Mouse (Mus musculus): Measurements from ENCODE around the gene Itgb8. TPM values are rescaled to one million over a fixed set of nuclear protein-coding genes. Genes with fewer than 3 reads are reported as not detected.

Gene Itgb8
- polyA plus RNA-seq, 1 experiment from 2014 or later = 17.1 TPM

- Histone ChIP-seq H3K27ac (no peak overlapping the region), H3K4me1 (replicated peaks) (peaks cover 30% of the 10 kb centered on the region), H3K4me2 (replicated peaks) (no peak overlapping the region), H3K36me3 (no peaks in the 10 kb centered on the region), H3K4me3 (replicated peaks) (no peak overlapping the region), H3K27me3 (no peaks in the 10 kb centered on the region), H3K9me3 (no peaks in the 10 kb centered on the region), H3K9ac (replicated peaks) (no peak overlapping the region)
- ATAC-seq = no peak
Observed at GRCm38 (mm10) chr12:119230444-119230843, 8.2 kb downstream of the Itgb8 start.

GRCm38 (mm10) chr12:119229601-119230000, 9.0 kb downstream of the Itgb8 start:
- Histone ChIP-seq H3K9me3 (no peaks in the 10 kb centered on the region), H3K4me2 (replicated peaks) (no peak overlapping the region), H3K27me3 (no peaks in the 10 kb centered on the region), H3K9ac (replicated peaks) (no peak overlapping the region), H3K4me3 (replicated peaks) (no peak overlapping the region), H3K4me1 (replicated peaks) (peaks cover 25% of the 10 kb centered on the region), H3K36me3 (no peaks in the 10 kb centered on the region), H3K27ac (no peak overlapping the region)
- ATAC-seq = no peak
- 66% methylated on average over 2 of the region's 2 CpGs for WGBS

- 0 out of 2 replicates have a peak, but pooled peaks cover 13% of the 10 kb centered on the region for H3K4me1 ChIP-seq (replicated peaks)
- H3K9ac ChIP-seq (replicated peaks) = no peak overlapping the region
- H3K4me2 ChIP-seq (replicated peaks) = no peak overlapping the region
- H3K4me3 ChIP-seq (replicated peaks) = no peak overlapping the region
- 58% methylated on average over 1 of the region's 1 CpGs for WGBS
- H3K36me3 ChIP-seq = no peaks in the 10 kb centered on the region
- H3K9me3 ChIP-seq = no peaks in the 10 kb centered on the region
- H3K27me3 ChIP-seq = no peaks in the 10 kb centered on the region
- no peak for ATAC-seq
- no peak overlapping the region for H3K27ac ChIP-seq
Observed at GRCm38 (mm10) chr12:119227898-119228297, 10.7 kb downstream of the Itgb8 start.

- H3K4me3 ChIP-seq (replicated peaks) = no peak overlapping the region
- no peaks in the 10 kb centered on the region for H3K36me3 ChIP-seq
- H3K27ac ChIP-seq = no peak overlapping the region
- 0 out of 2 replicates have a peak, but pooled peaks cover under 1% of the 10 kb centered on the region for H3K4me1 ChIP-seq (replicated peaks)
- H3K4me2 ChIP-seq (replicated peaks) = no peak overlapping the region
- no peak for ATAC-seq
- no peak overlapping the region for H3K9ac ChIP-seq (replicated peaks)
- no peaks in the 10 kb centered on the region for H3K27me3 ChIP-seq
- no peaks in the 10 kb centered on the region for H3K9me3 ChIP-seq
Observed at GRCm38 (mm10) chr12:119224699-119225098, 13.9 kb downstream of the Itgb8 start.

GRCm38 (mm10) chr12:119219409-119219808, 19.2 kb downstream of the Itgb8 start:
- H3K36me3 ChIP-seq = no peaks in the 10 kb centered on the region
- H3K9ac ChIP-seq (replicated peaks) = no peak overlapping the region
- no peak overlapping the region for H3K27ac ChIP-seq
- no peaks in the 10 kb centered on the region for H3K27me3 ChIP-seq
- no peak for ATAC-seq
- H3K4me1 ChIP-seq (replicated peaks) = 0 out of 2 replicates have a peak, but pooled peaks cover 6% of the 10 kb centered on the region
- 87% methylated on average over 1 of the region's 1 CpGs for WGBS
- no peaks in the 10 kb centered on the region for H3K9me3 ChIP-seq
- H3K4me3 ChIP-seq (replicated peaks) = no peak overlapping the region
- H3K4me2 ChIP-seq (replicated peaks) = no peak overlapping the region

- no peak overlapping the region for H3K27ac ChIP-seq
Observed at GRCm38 (mm10) chr12:119217700-119218265, 20.8 kb downstream of the Itgb8 start.

GRCm38 (mm10) chr12:119215225-119215624, 23.4 kb downstream of the Itgb8 start:
- Histone ChIP-seq H3K27ac (no peak overlapping the region), H3K4me3 (replicated peaks) (no peak overlapping the region), H3K36me3 (no peaks in the 10 kb centered on the region), H3K27me3 (no peaks in the 10 kb centered on the region), H3K4me1 (replicated peaks) (0 out of 2 replicates have a peak, but pooled peaks cover 6% of the 10 kb centered on the region), H3K9ac (replicated peaks) (no peak overlapping the region), H3K4me2 (replicated peaks) (no peak overlapping the region), H3K9me3 (no peaks in the 10 kb centered on the region)
- ATAC-seq = no peak
- 98% methylated on average over 3 of the region's 3 CpGs for WGBS

More at GRCm38 (mm10) chr12:119217700-119218265, 20.8 kb downstream of the Itgb8 start:
- H3K9ac ChIP-seq (replicated peaks) = no peak overlapping the region
- H3K9me3 ChIP-seq = no peaks in the 10 kb centered on the region
- 0 out of 2 replicates have a peak, but pooled peaks cover 6% of the 10 kb centered on the region for H3K4me1 ChIP-seq (replicated peaks)
- H3K4me2 ChIP-seq (replicated peaks) = no peak overlapping the region
- H3K27me3 ChIP-seq = no peaks in the 10 kb centered on the region
- no peak for ATAC-seq
- no peaks in the 10 kb centered on the region for H3K36me3 ChIP-seq
- H3K4me3 ChIP-seq (replicated peaks) = no peak overlapping the region

GRCm38 (mm10) chr12:119211533-119211932, 27.1 kb downstream of the Itgb8 start:
- no peaks in the 10 kb centered on the region for H3K27me3 ChIP-seq
- H3K36me3 ChIP-seq = no peaks in the 10 kb centered on the region
- no peak overlapping the region for H3K27ac ChIP-seq
- no peak overlapping the region for H3K4me2 ChIP-seq (replicated peaks)
- no peak for ATAC-seq
- no peak overlapping the region for H3K9ac ChIP-seq (replicated peaks)
- no peaks in the 10 kb centered on the region for H3K9me3 ChIP-seq
- WGBS = 48% methylated on average over 2 of the region's 2 CpGs
- H3K4me3 ChIP-seq (replicated peaks) = no peak overlapping the region
- no peaks in the 10 kb centered on the region for H3K4me1 ChIP-seq (replicated peaks)

GRCm38 (mm10) chr12:119210590-119210989, 28.0 kb downstream of the Itgb8 start:
- Histone ChIP-seq H3K4me3 (replicated peaks) (no peak overlapping the region), H3K36me3 (no peaks in the 10 kb centered on the region), H3K27ac (no peak overlapping the region), H3K4me2 (replicated peaks) (no peak overlapping the region), H3K4me1 (replicated peaks) (no peaks in the 10 kb centered on the region), H3K9me3 (no peaks in the 10 kb centered on the region), H3K27me3 (no peaks in the 10 kb centered on the region), H3K9ac (replicated peaks) (no peak overlapping the region)
- 95% methylated on average over 2 of the region's 2 CpGs for WGBS
- no peak for ATAC-seq

- H3K27ac ChIP-seq = no peak overlapping the region
- 91% methylated on average over 1 of the region's 1 CpGs for WGBS
- no peaks in the 10 kb centered on the region for H3K4me1 ChIP-seq (replicated peaks)
- H3K36me3 ChIP-seq = no peaks in the 10 kb centered on the region
- H3K4me2 ChIP-seq (replicated peaks) = no peak overlapping the region
- H3K9me3 ChIP-seq = no peaks in the 10 kb centered on the region
- no peak for ATAC-seq
- H3K9ac ChIP-seq (replicated peaks) = no peak overlapping the region
- no peaks in the 10 kb centered on the region for H3K27me3 ChIP-seq
- H3K4me3 ChIP-seq (replicated peaks) = no peak overlapping the region
Observed at GRCm38 (mm10) chr12:119210073-119210425, 28.6 kb downstream of the Itgb8 start.

GRCm38 (mm10) chr12:119209384-119210072, 29.1 kb downstream of the Itgb8 start:
- H3K4me1 ChIP-seq (replicated peaks) = no peaks in the 10 kb centered on the region
- H3K9me3 ChIP-seq = no peaks in the 10 kb centered on the region
- H3K36me3 ChIP-seq = no peaks in the 10 kb centered on the region
- H3K27me3 ChIP-seq = no peaks in the 10 kb centered on the region
- no peak overlapping the region for H3K4me3 ChIP-seq (replicated peaks)
- 91% methylated on average over 2 of the region's 2 CpGs for WGBS
- H3K27ac ChIP-seq = no peak overlapping the region
- H3K9ac ChIP-seq (replicated peaks) = no peak overlapping the region
- H3K4me2 ChIP-seq (replicated peaks) = no peak overlapping the region
- ATAC-seq = no peak

GRCm38 (mm10) chr12:119207464-119207801, 31.2 kb downstream of the Itgb8 start:
- ATAC-seq = no peak
- Histone ChIP-seq H3K27me3 (no peaks in the 10 kb centered on the region), H3K9me3 (no peaks in the 10 kb centered on the region), H3K36me3 (no peaks in the 10 kb centered on the region), H3K4me3 (replicated peaks) (no peak overlapping the region), H3K27ac (no peak overlapping the region), H3K4me2 (replicated peaks) (no peak overlapping the region), H3K9ac (replicated peaks) (no peak overlapping the region), H3K4me1 (replicated peaks) (no peaks in the 10 kb centered on the region)
- WGBS = 90% methylated on average over 1 of the region's 1 CpGs
